Mouse (Mus musculus) spleen, adult 12 weeks (tissue): Measurements from ENCODE around the gene Lcat.

Experiments used
- DNase-seq: peaks from one replicate; pipeline ENCODE4 v3.0.0; 2022; ENCODE audit warnings: low spot score

Lcat gene

GRCm38 (mm10) chr8:105889756-105890465 is 53.3 kb downstream of the Lcat start:
- no peak for DNase-seq
